Mouse (Mus musculus) mouse trophoblast stem cell (cell line): ENCODE measurements around the gene Srrm3.

ENCODE experiments used
- in situ Hi-C, 2 experiments: fragments of 300-500 bp; cut with MseI, MboI; formaldehyde crosslinking; loops; 2 replicates in 1 of 2; 3 replicates in 1 of 2; pipeline ENCODE4 v1.15.1; 2025

The Srrm3 gene

GRCm38 (mm10) chr5:135868653-135869052, 62.0 kb downstream of the Srrm3 start:
- in situ Hi-C loops: loop anchor here in 1 of 2 experiments (10.0 kb wide), 1 partner anchor 254 kb away; no protein-coding TSS in a partner anchor

- in situ Hi-C loops: loop anchor here in 1 of 2 experiments (10.0 kb wide), 1 partner anchor 255 kb away; no protein-coding TSS in a partner anchor
Observed at GRCm38 (mm10) chr5:135869661-135870423, 63.2 kb downstream of the Srrm3 start.

- in situ Hi-C loops: no loop called here
Observed at GRCm38 (mm10) chr5:135870505-135870904, 63.8 kb downstream of the Srrm3 start.

GRCm38 (mm10) chr5:135872996-135873395, 66.3 kb downstream of the Srrm3 start:
- in situ Hi-C loops: no loop called here

GRCm38 (mm10) chr5:135873753-135874152, 67.1 kb downstream of the Srrm3 start:
- in situ Hi-C loops: no loop called here

- in situ Hi-C loops: no loop called here
Observed at GRCm38 (mm10) chr5:135877180-135877579, 70.5 kb downstream of the Srrm3 start.

GRCm38 (mm10) chr5:135877831-135878231, 71.1 kb downstream of the Srrm3 start:
- in situ Hi-C loops: no loop called here

GRCm38 (mm10) chr5:135879449-135880158, 72.9 kb downstream of the Srrm3 start:
- in situ Hi-C loops: no loop called here

- in situ Hi-C loops: no loop called here
Observed at GRCm38 (mm10) chr5:135884641-135885040, 78.0 kb downstream of the Srrm3 start.

GRCm38 (mm10) chr5:135887675-135888102, 81.0 kb downstream of the Srrm3 start, which contains the start of gene Hspb1:
TSS of gene Hspb1 (plus strand) at chr5:135887919.
- in situ Hi-C loops: no loop called here

- in situ Hi-C loops: no loop called here
Observed at GRCm38 (mm10) chr5:135888405-135889215, 81.9 kb downstream of the Srrm3 start.

GRCm38 (mm10) chr5:135890323-135890722, 83.6 kb downstream of the Srrm3 start:
- in situ Hi-C loops: no loop called here

GRCm38 (mm10) chr5:135890920-135891319, 84.2 kb downstream of the Srrm3 start:
- in situ Hi-C loops: no loop called here

- in situ Hi-C loops: no loop called here
Observed at GRCm38 (mm10) chr5:135892589-135893351, 86.1 kb downstream of the Srrm3 start.

- in situ Hi-C loops: no loop called here
Observed at GRCm38 (mm10) chr5:135894958-135895357, 88.3 kb downstream of the Srrm3 start.

GRCm38 (mm10) chr5:135898028-135898427, 91.3 kb downstream of the Srrm3 start:
- in situ Hi-C loops: no loop called here

GRCm38 (mm10) chr5:135898995-135899394, 92.3 kb downstream of the Srrm3 start:
- in situ Hi-C loops: no loop called here

GRCm38 (mm10) chr5:135899833-135900232, 93.1 kb downstream of the Srrm3 start:
- in situ Hi-C loops: no loop called here

- in situ Hi-C loops: no loop called here
Observed at GRCm38 (mm10) chr5:135900701-135901100, 94.0 kb downstream of the Srrm3 start.

- in situ Hi-C loops: no loop called here
Observed at GRCm38 (mm10) chr5:135901354-135902095, 94.8 kb downstream of the Srrm3 start.
